Mouse (Mus musculus): ENCODE data around the gene Tmod4.
A peak's percentile ranks its signal among the peaks of the same experiment; 100 is the strongest.

GRCm38 (mm10) chr3:95153874-95154273 lies 29.6 kb downstream of the Tmod4 start:
- TF ChIP-seq CTCF (IDR thresholded peaks at IDR 0.05 in 2 of 3, conservative IDR thresholded peaks at IDR 0.05 in 1 of 3; ENCODE audit: control insufficient read depth in 1 of 3, insufficient read depth in 1 of 3, low read depth in 2 of 3, low read length in 3 of 3, poor library complexity in 1 of 3, severe bottlenecking in 1 of 3) (peak; percentile 94 to 99 (median 99)), GATA1 (IDR thresholded peaks at IDR 0.05; ENCODE audit: low read depth, low read length) (no peak), E2F4 (IDR thresholded peaks at IDR 0.05; ENCODE audit: borderline replicate concordance, low read depth, low read length) (no peak), RAD21 (IDR thresholded peaks at IDR 0.05; ENCODE audit: low read depth, low read length) (peak; percentile 98), EP300 (IDR thresholded peaks at IDR 0.05; ENCODE audit: low read depth in 1 of 2, low read length in 2 of 2) (no peak), JUND (IDR thresholded peaks at IDR 0.05; ENCODE audit: low read depth, low read length) (no peak), POLR2AphosphoS2 (IDR thresholded peaks at IDR 0.05; ENCODE audit: low read length) (no peak), MAZ (IDR thresholded peaks at IDR 0.05; ENCODE audit: low read depth, low read length) (peak; percentile 94), SIN3A (IDR thresholded peaks at IDR 0.05; ENCODE audit: low read length) (peak; percentile 88), MAX (IDR thresholded peaks at IDR 0.05; ENCODE audit: low read length) (peak; percentile 70), ZNF384 (IDR thresholded peaks at IDR 0.05; ENCODE audit: low read depth, low read length) (0 out of 2 replicates have a peak, but pooled peaks have one; percentile 36)

All from MEL (cell line).